In the genomic region with DNA sequence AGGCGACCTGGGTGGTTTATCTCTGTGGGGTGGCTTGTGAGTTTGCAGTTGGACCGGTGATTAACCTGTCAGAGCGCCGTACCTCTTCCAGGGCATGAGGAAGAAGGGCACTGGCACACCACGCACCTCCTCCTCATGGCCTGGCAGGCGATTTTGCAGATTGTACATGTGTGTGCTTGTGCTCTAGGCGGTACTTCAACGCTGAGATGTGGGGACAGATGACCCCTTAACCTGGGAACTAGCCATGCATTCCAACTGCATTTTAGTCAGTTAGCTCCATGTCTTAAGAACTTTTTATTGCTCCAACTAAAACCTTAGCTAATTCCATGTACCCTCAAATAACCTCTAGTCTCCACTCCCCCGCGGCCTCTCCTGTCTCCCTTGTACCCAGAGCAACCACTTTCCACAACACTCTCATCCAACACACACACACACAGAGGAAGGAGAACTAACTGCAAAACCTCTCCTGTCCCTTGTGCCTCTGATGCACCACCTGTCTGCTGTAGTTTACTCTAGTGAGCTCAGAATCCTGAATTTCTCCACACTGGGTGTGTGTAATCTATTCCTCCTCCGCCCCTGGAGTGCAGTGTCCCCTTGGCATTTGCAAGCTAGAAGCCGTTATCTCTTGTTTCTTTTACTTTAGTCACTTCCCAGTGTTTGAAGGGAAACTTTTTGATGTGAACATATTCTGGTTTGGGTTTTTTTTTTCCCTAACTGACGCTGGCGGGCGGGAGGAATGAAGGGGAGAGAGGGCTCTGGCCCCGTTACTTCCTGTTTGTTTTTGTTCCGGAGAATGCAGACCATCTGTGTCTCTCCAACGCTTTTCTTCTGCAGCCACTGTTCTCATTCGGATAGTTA, we compare ENCODE assay signal across 8 mouse cellular contexts.
DNase-seq lines count a peak whose midpoint lies in the region; ATAC-seq and TF ChIP-seq lines count a peak whose summit lies in the region.

No protein-coding gene starts in this region.

- DNase-seq in adrenal gland, postnatal 14 days, result peak; percentile 66
- no peak for DNase-seq in adrenal gland, adult 18-20 months (ENCODE audit: low spot score in 2 of 2)
- DNase-seq in MN1 (ENCODE audit: low spot score), result peak; percentile 18
- peak; percentile 37 to 53 for DNase-seq in heart, adult 9 months (ENCODE audit: low spot score in 2 of 2)
- DNase-seq in kidney, postnatal 10 days, result peak; percentile 61
- DNase-seq in gastrocnemius, postnatal 4 days (ENCODE audit: low spot score in 2 of 2), result no peak

- H3K4me1 ChIP-seq in small intestine, adult 2 months (ENCODE audit: control insufficient read depth, insufficient read depth, insufficient read length, low read length), result no peaks in the 10 kb centered on the region

- H3K27me3 ChIP-seq in small intestine, adult 2 months (ENCODE audit: control insufficient read depth, insufficient read depth, low read length), result no peaks in the 10 kb centered on the region

- no peaks in the 10 kb centered on the region for H3K36me3 ChIP-seq in small intestine, adult 2 months (ENCODE audit: control insufficient read depth, insufficient read depth, low read length)

- no peak for TF ChIP-seq CTCF in small intestine, adult 2 months (IDR thresholded peaks at IDR 0.05; ENCODE audit: extremely low read depth, insufficient read length, insufficient replicate concordance, low read depth, low read length)

- no peak overlapping the region for H3K4me3 ChIP-seq in small intestine, adult 2 months (ENCODE audit: low read depth, low read length)

- ATAC-seq in monocyte, adult 5-6 weeks (replicated peaks; ENCODE audit: insufficient number of reproducible peaks, low FRiP score, low TSS enrichment, poor library complexity, severe bottlenecking), result no peak

- TF ChIP-seq POLR2A in small intestine, adult 2 months (IDR thresholded peaks at IDR 0.05; ENCODE audit: low read depth, low read length), result no peak

- 64% methylated on average over 19 of the region's 19 CpGs for WGBS in small intestine, adult 2 months

- peak overlapping the region; percentile 46 for H3K27ac ChIP-seq in small intestine, adult 2 months (ENCODE audit: insufficient read depth, low read depth, low read length)

Comparison
In these comparisons a context has a peak if more than half of its experiments do, and no peak if none do; other contexts are left out.
1. DNase-seq: peak in adrenal gland, postnatal 14 days (single experiment), MN1 (single experiment), heart, adult 9 months (2 of 2) and kidney, postnatal 10 days (single experiment); none in adrenal gland, adult 18-20 months (0 of 2) and gastrocnemius, postnatal 4 days (0 of 2).